Mouse (Mus musculus): ENCODE measurements around the gene Unc5c. TPM values are rescaled to one million over a fixed set of nuclear protein-coding genes. Genes with fewer than 3 reads are reported as not detected.

The Unc5c gene
- polyA plus RNA-seq, 1 experiment from 2014 or later, result 39.3 TPM

GRCm38 (mm10) chr3:141577382-141577781, 112.4 kb downstream of the Unc5c start:
- Histone ChIP-seq H3K4me2 (replicated peaks; ENCODE audit: low read depth, low read length) (no peak overlapping the region), H3K36me3 (ENCODE audit: control insufficient read depth, insufficient read depth, low read length) (no peaks in the 10 kb centered on the region), H3K27ac (ENCODE audit: low read depth, low read length) (no peak overlapping the region), H3K9me3 (ENCODE audit: control insufficient read depth, low read length) (no peaks in the 10 kb centered on the region), H3K4me1 (ENCODE audit: control insufficient read depth, insufficient read depth, low read length) (0 out of 2 replicates have a peak, but pooled peaks cover 5% of the 10 kb centered on the region), H3K27me3 (ENCODE audit: control insufficient read depth, insufficient read depth, low read length) (no peaks in the 10 kb centered on the region), H3K9ac (ENCODE audit: low read depth, low read length) (no peak overlapping the region), H3K4me3 (ENCODE audit: low read length) (no peak overlapping the region)
- peak; percentile 77 for ATAC-seq (ENCODE audit: low FRiP score, low TSS enrichment)
- 34% methylated on average over 2 of the region's 2 CpGs for WGBS

DNA sequence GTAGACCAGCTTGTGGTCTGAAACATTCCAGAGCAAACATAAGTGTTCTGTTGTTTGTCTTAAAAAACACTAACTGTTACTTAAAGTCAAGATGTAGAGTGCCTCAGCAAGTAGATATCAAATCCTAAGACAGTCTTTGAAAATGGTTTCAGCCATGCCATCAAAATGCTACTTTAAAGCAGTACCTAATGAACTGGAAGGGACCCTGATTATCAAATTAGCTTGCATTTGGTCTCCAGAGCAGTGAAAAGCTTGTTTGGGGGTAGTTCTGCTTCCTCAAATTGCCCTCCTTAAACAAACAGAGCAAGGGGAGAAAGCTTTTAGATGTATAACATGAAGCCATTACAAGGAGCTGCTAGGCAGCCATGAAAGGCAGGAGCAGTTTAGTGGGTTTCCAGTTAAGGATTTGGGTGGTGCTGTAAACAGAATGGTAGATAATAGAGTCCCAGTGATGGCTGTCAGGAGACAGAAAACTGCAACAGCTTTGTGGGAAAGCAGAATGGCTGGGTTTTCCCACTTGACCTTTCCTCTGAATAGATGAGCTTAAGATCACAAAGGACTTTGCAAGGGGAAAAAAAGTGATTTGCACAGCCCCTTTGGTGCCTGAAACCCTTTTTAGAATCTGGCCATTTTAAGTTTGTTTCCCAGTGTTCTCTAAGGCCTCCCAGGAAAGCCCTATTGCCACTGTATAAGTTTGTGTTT, 116.3 kb downstream of the Unc5c start:
- no peak for ATAC-seq (ENCODE audit: low FRiP score, low TSS enrichment)
- H3K9me3 ChIP-seq (ENCODE audit: control insufficient read depth, low read length), result no peaks in the 10 kb centered on the region; the same call in 1 of the 2 replicates
- 0 out of 2 replicates have a peak, but pooled peaks cover 5% of the 10 kb centered on the region for H3K4me1 ChIP-seq (ENCODE audit: control insufficient read depth, insufficient read depth, low read length)
- H3K27ac ChIP-seq (ENCODE audit: low read depth, low read length), result no peak overlapping the region; the same call in 1 of the 2 replicates
- H3K4me2 ChIP-seq (replicated peaks; ENCODE audit: low read depth, low read length), result no peak overlapping the region
- no peak overlapping the region for H3K4me3 ChIP-seq (ENCODE audit: low read length)
- H3K27me3 ChIP-seq (ENCODE audit: control insufficient read depth, insufficient read depth, low read length), result no peaks in the 10 kb centered on the region
- no peaks in the 10 kb centered on the region for H3K36me3 ChIP-seq (ENCODE audit: control insufficient read depth, insufficient read depth, low read length)
- H3K9ac ChIP-seq (ENCODE audit: low read depth, low read length), result no peak overlapping the region

GRCm38 (mm10) chr3:141581892-141582214, 116.8 kb downstream of the Unc5c start:
- 0 out of 2 replicates have a peak, but pooled peaks cover 5% of the 10 kb centered on the region for H3K4me1 ChIP-seq (ENCODE audit: control insufficient read depth, insufficient read depth, low read length)
- H3K27ac ChIP-seq (ENCODE audit: low read depth, low read length), result no peak overlapping the region
- no peak overlapping the region for H3K9ac ChIP-seq (ENCODE audit: low read depth, low read length)
- H3K36me3 ChIP-seq (ENCODE audit: control insufficient read depth, insufficient read depth, low read length), result no peaks in the 10 kb centered on the region
- H3K27me3 ChIP-seq (ENCODE audit: control insufficient read depth, insufficient read depth, low read length), result no peaks in the 10 kb centered on the region
- H3K4me3 ChIP-seq (ENCODE audit: low read length), result no peak overlapping the region
- H3K9me3 ChIP-seq (ENCODE audit: control insufficient read depth, low read length), result no peaks in the 10 kb centered on the region; the same call in 1 of the 2 replicates
- ATAC-seq (ENCODE audit: low FRiP score, low TSS enrichment), result no peak
- no peak overlapping the region for H3K4me2 ChIP-seq (replicated peaks; ENCODE audit: low read depth, low read length)

- no peaks in the 10 kb centered on the region for H3K27me3 ChIP-seq (ENCODE audit: control insufficient read depth, insufficient read depth, low read length)
- ATAC-seq (ENCODE audit: low FRiP score, low TSS enrichment), result no peak
- no peak overlapping the region for H3K4me3 ChIP-seq (ENCODE audit: low read length)
- no peaks in the 10 kb centered on the region; the same call in 1 of the 2 replicates for H3K9me3 ChIP-seq (ENCODE audit: control insufficient read depth, low read length)
- no peak overlapping the region for H3K27ac ChIP-seq (ENCODE audit: low read depth, low read length)
- no peaks in the 10 kb centered on the region for H3K4me1 ChIP-seq (ENCODE audit: control insufficient read depth, insufficient read depth, low read length)
- WGBS, result 75% methylated on average over 1 of the region's 1 CpGs
- H3K4me2 ChIP-seq (replicated peaks; ENCODE audit: low read depth, low read length), result no peak overlapping the region
- no peaks in the 10 kb centered on the region for H3K36me3 ChIP-seq (ENCODE audit: control insufficient read depth, insufficient read depth, low read length)
- H3K9ac ChIP-seq (ENCODE audit: low read depth, low read length), result no peak overlapping the region
Observed at GRCm38 (mm10) chr3:141583180-141583579, 118.2 kb downstream of the Unc5c start.

DNA sequence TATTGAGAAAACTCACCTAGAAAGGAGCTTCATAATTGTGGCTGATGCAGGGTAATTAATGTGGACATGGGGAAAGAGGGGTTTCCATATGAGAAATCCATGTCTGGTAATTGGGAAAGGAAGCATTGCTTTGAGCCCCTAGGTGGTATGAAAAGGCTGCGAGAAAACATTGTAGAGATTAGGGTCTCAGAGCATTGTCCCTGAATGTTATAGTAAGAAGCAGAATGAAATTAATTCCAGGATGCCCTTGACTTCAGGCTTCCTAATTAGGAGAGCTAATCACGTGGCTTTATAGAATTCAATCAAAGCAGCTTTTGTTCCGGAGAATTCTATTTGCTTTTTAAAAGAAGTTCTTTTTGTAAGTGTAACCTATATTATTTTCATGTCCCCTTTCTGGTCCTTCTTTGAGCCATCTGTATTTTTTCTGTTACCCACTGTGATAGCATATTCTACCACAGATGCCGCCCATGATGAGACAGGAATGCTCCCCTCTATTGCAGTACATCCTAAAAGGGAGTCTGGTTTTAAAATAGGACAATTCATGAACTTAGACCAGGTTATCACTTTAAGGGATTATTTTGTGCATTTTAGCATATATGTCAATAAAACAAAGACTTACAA, 124.5 kb downstream of the Unc5c start:
- Histone ChIP-seq H3K27ac (ENCODE audit: low read depth, low read length) (no peak overlapping the region), H3K4me2 (replicated peaks; ENCODE audit: low read depth, low read length) (no peak overlapping the region), H3K4me3 (ENCODE audit: low read length) (no peak overlapping the region), H3K4me1 (ENCODE audit: control insufficient read depth, insufficient read depth, low read length) (no peaks in the 10 kb centered on the region), H3K27me3 (ENCODE audit: control insufficient read depth, insufficient read depth, low read length) (no peaks in the 10 kb centered on the region), H3K9me3 (ENCODE audit: control insufficient read depth, low read length) (no peaks in the 10 kb centered on the region), H3K36me3 (ENCODE audit: control insufficient read depth, insufficient read depth, low read length) (no peaks in the 10 kb centered on the region), H3K9ac (ENCODE audit: low read depth, low read length) (no peak overlapping the region)
- WGBS, result 83% methylated on average over 4 of the region's 4 CpGs
- no peak for ATAC-seq (ENCODE audit: low FRiP score, low TSS enrichment)

DNA sequence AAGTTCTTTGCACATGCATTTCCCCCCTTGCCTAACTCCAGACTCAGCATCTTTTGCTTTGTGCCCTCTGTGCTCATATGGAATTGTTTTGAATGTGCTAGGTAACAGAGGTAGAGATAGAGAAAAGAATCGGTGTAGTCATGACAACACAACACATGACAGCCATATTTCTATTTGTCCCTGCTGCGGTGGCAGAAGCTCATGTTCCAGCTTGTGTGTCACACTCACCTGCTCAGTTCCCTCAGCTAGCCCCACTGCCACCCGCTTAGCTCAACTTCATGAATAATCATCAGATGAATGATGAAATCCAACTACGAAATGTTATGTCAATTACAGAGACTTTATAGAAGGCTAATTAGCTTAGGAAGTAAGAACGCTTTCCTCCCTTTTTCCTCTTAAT, 128.2 kb downstream of the Unc5c start:
- whole genome bisulfite sequencing, result 84% methylated on average over 5 of the region's 5 CpGs
- ATAC-seq (ENCODE audit: low FRiP score, low TSS enrichment), result no peak
- H3K4me1 ChIP-seq (ENCODE audit: control insufficient read depth, insufficient read depth, low read length), result 0 out of 2 replicates have a peak, but pooled peaks cover 3% of the 10 kb centered on the region
- H3K4me3 ChIP-seq (ENCODE audit: low read length), result no peak overlapping the region
- no peak overlapping the region for H3K4me2 ChIP-seq (replicated peaks; ENCODE audit: low read depth, low read length)
- no peak overlapping the region for H3K27ac ChIP-seq (ENCODE audit: low read depth, low read length)
- H3K9me3 ChIP-seq (ENCODE audit: control insufficient read depth, low read length), result no peaks in the 10 kb centered on the region
- H3K36me3 ChIP-seq (ENCODE audit: control insufficient read depth, insufficient read depth, low read length), result no peaks in the 10 kb centered on the region
- no peaks in the 10 kb centered on the region for H3K27me3 ChIP-seq (ENCODE audit: control insufficient read depth, insufficient read depth, low read length)
- no peak overlapping the region for H3K9ac ChIP-seq (ENCODE audit: low read depth, low read length)

GRCm38 (mm10) chr3:141594120-141594519, 129.1 kb downstream of the Unc5c start:
- ATAC-seq (ENCODE audit: low FRiP score, low TSS enrichment), result no peak
- Histone ChIP-seq H3K4me2 (replicated peaks; ENCODE audit: low read depth, low read length) (no peak overlapping the region), H3K4me3 (ENCODE audit: low read length) (no peak overlapping the region), H3K4me1 (ENCODE audit: control insufficient read depth, insufficient read depth, low read length) (0 out of 2 replicates have a peak, but pooled peaks cover 3% of the 10 kb centered on the region), H3K9ac (ENCODE audit: low read depth, low read length) (no peak overlapping the region), H3K27ac (ENCODE audit: low read depth, low read length) (no peak overlapping the region), H3K36me3 (ENCODE audit: control insufficient read depth, insufficient read depth, low read length) (no peaks in the 10 kb centered on the region), H3K27me3 (ENCODE audit: control insufficient read depth, insufficient read depth, low read length) (no peaks in the 10 kb centered on the region), H3K9me3 (ENCODE audit: control insufficient read depth, low read length) (no peaks in the 10 kb centered on the region)
- WGBS, result 85% methylated on average over 5 of the region's 5 CpGs

DNA sequence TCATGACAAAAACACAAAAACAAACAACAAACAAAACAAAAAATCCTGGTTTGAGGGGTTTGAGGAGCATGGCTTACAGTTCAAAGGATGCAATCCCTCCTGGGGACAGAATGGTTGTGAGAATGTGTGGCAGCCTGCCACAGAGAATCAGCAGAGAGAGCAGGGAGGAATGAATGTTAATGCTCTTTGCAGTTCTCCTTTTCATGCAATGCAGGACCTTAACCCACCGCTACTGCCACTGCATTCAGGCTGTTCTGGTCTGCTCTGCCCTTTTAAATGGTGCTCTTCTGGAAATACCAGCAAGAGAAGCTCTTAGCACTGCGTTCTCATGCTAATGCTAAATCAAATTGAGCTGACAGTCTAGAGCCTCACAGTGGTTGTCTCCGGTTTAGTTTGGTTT, 130.1 kb downstream of the Unc5c start:
- 0 out of 2 replicates have a peak, but pooled peaks cover 6% of the 10 kb centered on the region for H3K4me1 ChIP-seq (ENCODE audit: control insufficient read depth, insufficient read depth, low read length)
- no peak for ATAC-seq (ENCODE audit: low FRiP score, low TSS enrichment)
- H3K36me3 ChIP-seq (ENCODE audit: control insufficient read depth, insufficient read depth, low read length), result no peaks in the 10 kb centered on the region
- no peaks in the 10 kb centered on the region for H3K27me3 ChIP-seq (ENCODE audit: control insufficient read depth, insufficient read depth, low read length)
- WGBS, result 47% methylated on average over 3 of the region's 3 CpGs
- H3K4me3 ChIP-seq (ENCODE audit: low read length), result no peak overlapping the region
- H3K9me3 ChIP-seq (ENCODE audit: control insufficient read depth, low read length), result no peaks in the 10 kb centered on the region
- H3K27ac ChIP-seq (ENCODE audit: low read depth, low read length), result no peak overlapping the region
- H3K4me2 ChIP-seq (replicated peaks; ENCODE audit: low read depth, low read length), result no peak overlapping the region
- no peak overlapping the region for H3K9ac ChIP-seq (ENCODE audit: low read depth, low read length)

DNA sequence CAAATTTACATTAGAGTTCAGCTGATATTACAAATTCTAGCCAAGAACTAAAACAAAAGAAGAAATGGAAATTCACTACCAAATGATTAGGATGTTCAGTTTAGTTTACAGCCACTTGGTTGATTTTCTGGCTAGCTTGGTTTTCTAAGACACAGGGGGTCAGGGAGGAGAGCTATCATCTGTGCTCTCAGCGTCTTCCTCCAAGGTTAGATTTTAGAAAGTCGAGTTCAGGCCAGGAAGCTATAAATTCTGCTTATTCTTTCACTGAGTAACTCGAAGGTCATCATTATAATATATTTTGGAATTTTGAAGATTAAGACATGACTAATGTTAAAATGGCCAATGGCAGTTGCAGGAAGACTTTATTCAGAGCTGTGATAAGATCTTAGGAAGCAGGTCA, 131.4 kb downstream of the Unc5c start:
- Histone ChIP-seq H3K4me2 (replicated peaks; ENCODE audit: low read depth, low read length) (no peak overlapping the region), H3K9me3 (ENCODE audit: control insufficient read depth, low read length) (no peaks in the 10 kb centered on the region), H3K27me3 (ENCODE audit: control insufficient read depth, insufficient read depth, low read length) (no peaks in the 10 kb centered on the region), H3K4me3 (ENCODE audit: low read length) (no peak overlapping the region), H3K36me3 (ENCODE audit: control insufficient read depth, insufficient read depth, low read length) (no peaks in the 10 kb centered on the region), H3K4me1 (ENCODE audit: control insufficient read depth, insufficient read depth, low read length) (0 out of 2 replicates have a peak, but pooled peaks cover 6% of the 10 kb centered on the region), H3K9ac (ENCODE audit: low read depth, low read length) (no peak overlapping the region), H3K27ac (ENCODE audit: low read depth, low read length) (no peak overlapping the region)
- WGBS, result 34% methylated on average over 3 of the region's 3 CpGs
- no peak for ATAC-seq (ENCODE audit: low FRiP score, low TSS enrichment)

Data from kidney, embryonic 14.5 days (tissue).